Mouse (Mus musculus): ENCODE measurements around the gene Cacna1f. TPM values are rescaled to one million over a fixed set of nuclear protein-coding genes. Genes with fewer than 3 reads are reported as not detected.

Cacna1f gene
- 0.09 and 0.11 TPM in 2 replicates for polyA plus RNA-seq (2012; rRNA removed)

GRCm38 (mm10) chrX:7606783-7607182, at the start of gene Cacna1f:
Cacna1f (plus strand) TSS chrX:7607083.
- Histone ChIP-seq H3K36me3 (ENCODE audit: control insufficient read depth, insufficient read depth, low read length) (no peaks in the 10 kb centered on the region), H3K27ac (ENCODE audit: control insufficient read depth, insufficient read depth, low read depth, low read length) (no peak within 1 kb of the TSS), H3K4me1 (ENCODE audit: control insufficient read depth, insufficient read depth, low read length) (peaks cover 7% of the 10 kb centered on the region; the same call in 1 of the 2 replicates), H3K4me3 (ENCODE audit: control insufficient read depth, low read depth, low read length) (no peak within 1 kb of the TSS), H3K27me3 (ENCODE audit: control insufficient read depth, insufficient read depth, low read length) (no peaks in the 10 kb centered on the region)
- no peak for TF ChIP-seq POLR2A (IDR thresholded peaks at IDR 0.05; ENCODE audit: control insufficient read depth, low read depth, low read length)
- TF ChIP-seq CTCF (IDR thresholded peaks at IDR 0.05; ENCODE audit: control insufficient read depth, insufficient read depth, insufficient replicate concordance, low read depth, low read length): no peak

GRCm38 (mm10) chrX:7563076-7563475, 43.8 kb upstream of the Cacna1f start:
- H3K27ac ChIP-seq (ENCODE audit: control insufficient read depth, insufficient read depth, low read depth, low read length): no peak overlapping the region
- H3K4me3 ChIP-seq (ENCODE audit: control insufficient read depth, low read depth, low read length): no peak overlapping the region
- H3K36me3 ChIP-seq (ENCODE audit: control insufficient read depth, insufficient read depth, low read length): no peaks in the 10 kb centered on the region
- no peak for TF ChIP-seq CTCF (IDR thresholded peaks at IDR 0.05; ENCODE audit: control insufficient read depth, insufficient read depth, insufficient replicate concordance, low read depth, low read length)
- no peak for TF ChIP-seq POLR2A (IDR thresholded peaks at IDR 0.05; ENCODE audit: control insufficient read depth, low read depth, low read length)
- no peaks in the 10 kb centered on the region for H3K27me3 ChIP-seq (ENCODE audit: control insufficient read depth, insufficient read depth, low read length)
- H3K4me1 ChIP-seq (ENCODE audit: control insufficient read depth, insufficient read depth, low read length): no peaks in the 10 kb centered on the region

- TF ChIP-seq POLR2A (IDR thresholded peaks at IDR 0.05; ENCODE audit: control insufficient read depth, low read depth, low read length) (no peak), CTCF (IDR thresholded peaks at IDR 0.05; ENCODE audit: control insufficient read depth, insufficient read depth, insufficient replicate concordance, low read depth, low read length) (no peak)
- no peak overlapping the region for H3K4me3 ChIP-seq (ENCODE audit: control insufficient read depth, low read depth, low read length)
- H3K27ac ChIP-seq (ENCODE audit: control insufficient read depth, insufficient read depth, low read depth, low read length): no peak overlapping the region
- H3K27me3 ChIP-seq (ENCODE audit: control insufficient read depth, insufficient read depth, low read length): no peaks in the 10 kb centered on the region
- no peaks in the 10 kb centered on the region; the same call in 1 of the 2 replicates for H3K4me1 ChIP-seq (ENCODE audit: control insufficient read depth, insufficient read depth, low read length)
- no peaks in the 10 kb centered on the region for H3K36me3 ChIP-seq (ENCODE audit: control insufficient read depth, insufficient read depth, low read length)
Observed at GRCm38 (mm10) chrX:7566352-7566751, 40.5 kb upstream of the Cacna1f start.

GRCm38 (mm10) chrX:7567491-7567890, 39.4 kb upstream of the Cacna1f start:
- TF ChIP-seq POLR2A (IDR thresholded peaks at IDR 0.05; ENCODE audit: control insufficient read depth, low read depth, low read length): no peak
- TF ChIP-seq CTCF (IDR thresholded peaks at IDR 0.05; ENCODE audit: control insufficient read depth, insufficient read depth, insufficient replicate concordance, low read depth, low read length): no peak
- Histone ChIP-seq H3K36me3 (ENCODE audit: control insufficient read depth, insufficient read depth, low read length) (no peaks in the 10 kb centered on the region), H3K4me1 (ENCODE audit: control insufficient read depth, insufficient read depth, low read length) (no peaks in the 10 kb centered on the region; the same call in 1 of the 2 replicates), H3K4me3 (ENCODE audit: control insufficient read depth, low read depth, low read length) (no peak overlapping the region), H3K27me3 (ENCODE audit: control insufficient read depth, insufficient read depth, low read length) (no peaks in the 10 kb centered on the region), H3K27ac (ENCODE audit: control insufficient read depth, insufficient read depth, low read depth, low read length) (no peak overlapping the region)

- H3K27me3 ChIP-seq (ENCODE audit: control insufficient read depth, insufficient read depth, low read length): no peaks in the 10 kb centered on the region
- no peak overlapping the region for H3K4me3 ChIP-seq (ENCODE audit: control insufficient read depth, low read depth, low read length)
- TF ChIP-seq POLR2A (IDR thresholded peaks at IDR 0.05; ENCODE audit: control insufficient read depth, low read depth, low read length) (no peak), CTCF (IDR thresholded peaks at IDR 0.05; ENCODE audit: control insufficient read depth, insufficient read depth, insufficient replicate concordance, low read depth, low read length) (no peak)
- H3K4me1 ChIP-seq (ENCODE audit: control insufficient read depth, insufficient read depth, low read length): peaks cover 4% of the 10 kb centered on the region
- H3K36me3 ChIP-seq (ENCODE audit: control insufficient read depth, insufficient read depth, low read length): no peaks in the 10 kb centered on the region
- H3K27ac ChIP-seq (ENCODE audit: control insufficient read depth, insufficient read depth, low read depth, low read length): no peak overlapping the region
Observed at GRCm38 (mm10) chrX:7570481-7571175, 36.3 kb upstream of the Cacna1f start.

GRCm38 (mm10) chrX:7571565-7572136, 35.2 kb upstream of the Cacna1f start:
- Histone ChIP-seq H3K27ac (ENCODE audit: control insufficient read depth, insufficient read depth, low read depth, low read length) (no peak overlapping the region), H3K27me3 (ENCODE audit: control insufficient read depth, insufficient read depth, low read length) (no peaks in the 10 kb centered on the region), H3K36me3 (ENCODE audit: control insufficient read depth, insufficient read depth, low read length) (no peaks in the 10 kb centered on the region), H3K4me1 (ENCODE audit: control insufficient read depth, insufficient read depth, low read length) (peaks cover 4% of the 10 kb centered on the region), H3K4me3 (ENCODE audit: control insufficient read depth, low read depth, low read length) (no peak overlapping the region)
- no peak for TF ChIP-seq CTCF (IDR thresholded peaks at IDR 0.05; ENCODE audit: control insufficient read depth, insufficient read depth, insufficient replicate concordance, low read depth, low read length)
- TF ChIP-seq POLR2A (IDR thresholded peaks at IDR 0.05; ENCODE audit: control insufficient read depth, low read depth, low read length): no peak

GRCm38 (mm10) chrX:7572466-7572865, 34.4 kb upstream of the Cacna1f start:
- Histone ChIP-seq H3K4me3 (ENCODE audit: control insufficient read depth, low read depth, low read length) (peak overlapping the region; percentile 82), H3K4me1 (ENCODE audit: control insufficient read depth, insufficient read depth, low read length) (peaks cover 4% of the 10 kb centered on the region), H3K27ac (ENCODE audit: control insufficient read depth, insufficient read depth, low read depth, low read length) (peak overlapping the region; percentile 44; the same call in 1 of the 2 replicates), H3K27me3 (ENCODE audit: control insufficient read depth, insufficient read depth, low read length) (no peaks in the 10 kb centered on the region), H3K36me3 (ENCODE audit: control insufficient read depth, insufficient read depth, low read length) (no peaks in the 10 kb centered on the region)
- TF ChIP-seq POLR2A (IDR thresholded peaks at IDR 0.05; ENCODE audit: control insufficient read depth, low read depth, low read length) (no peak), CTCF (IDR thresholded peaks at IDR 0.05; ENCODE audit: control insufficient read depth, insufficient read depth, insufficient replicate concordance, low read depth, low read length) (no peak)
